20 mouse cellular contexts compared by ENCODE assay signal in the genomic region with DNA sequence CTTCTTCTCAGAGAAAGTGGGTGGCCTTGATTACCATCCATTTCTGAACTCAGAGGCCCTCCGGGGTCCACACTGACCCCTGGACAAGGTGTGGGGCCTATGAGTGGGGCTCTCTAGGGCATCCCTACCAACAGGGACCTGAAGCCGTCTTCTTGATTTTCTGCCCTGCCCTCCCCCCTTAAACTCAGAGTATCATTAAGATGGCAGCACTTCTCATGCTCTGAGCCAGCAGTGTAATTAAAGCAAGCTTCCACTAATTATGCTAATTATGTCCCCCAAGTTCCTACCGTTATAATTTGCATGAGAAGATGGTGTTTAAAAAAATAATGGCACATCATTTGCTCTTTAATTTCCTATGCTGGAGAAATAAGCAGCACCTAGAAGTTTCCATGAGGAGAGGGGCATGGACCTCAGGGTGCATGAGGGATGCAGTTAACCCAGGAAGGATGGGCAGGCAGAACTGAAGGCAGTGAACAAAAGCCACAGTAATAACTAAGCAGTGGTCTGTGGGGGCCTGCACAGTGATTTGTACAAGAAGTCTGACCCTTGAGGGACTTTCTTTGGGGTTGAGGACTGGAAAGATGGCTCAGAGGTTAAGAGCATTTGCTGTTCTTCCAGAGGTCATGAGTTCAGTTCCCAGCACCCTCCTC.
A peak's percentile ranks its signal among the peaks of the same experiment; 100 is the strongest.
DNase-seq lines count a peak whose midpoint lies in the region; ATAC-seq and TF ChIP-seq lines count a peak whose summit lies in the region.
"Had no signal": no experiment of that assay in that cellular context is flagged by ENCODE, and none has a peak within 500 bp of the region (broad histone marks: within the 10 kb centered on the region; RNA-seq: fewer than 3 reads in every experiment).

No protein-coding gene starts in this region.

- ATAC-seq in hindbrain, embryonic 14.5 days (ENCODE audit: low FRiP score), result no peak
- ATAC-seq in hindbrain, postnatal 0 days, result no peak
- peak; percentile 45; the same call in 1 of the 2 replicates for ATAC-seq in forebrain, embryonic 12.5 days (ENCODE audit: low FRiP score)
- ATAC-seq in forebrain, embryonic 16.5 days, result peak; percentile 60
- no peak for ATAC-seq in erythroid progenitor cell, adult 5-6 weeks (replicated peaks; ENCODE audit: low FRiP score, poor library complexity, severe bottlenecking)

- no peaks in the 10 kb centered on the region for H3K36me3 ChIP-seq in hindbrain, embryonic 14.5 days (replicated peaks; ENCODE audit: control insufficient read depth, insufficient read depth)
- H3K36me3 ChIP-seq in hindbrain, postnatal 0 days (ENCODE audit: insufficient read depth, low read length), result no peaks in the 10 kb centered on the region
- no peaks in the 10 kb centered on the region for H3K36me3 ChIP-seq in forebrain, embryonic 12.5 days (replicated peaks)
- no peaks in the 10 kb centered on the region for H3K36me3 ChIP-seq in forebrain, embryonic 16.5 days (ENCODE audit: control insufficient read depth, insufficient read depth)
- no peaks in the 10 kb centered on the region for H3K36me3 ChIP-seq in midbrain, embryonic 10.5 days
- H3K36me3 ChIP-seq: embryonic facial prominence, embryonic 15.5 days; heart, embryonic 10.5 days had no signal

- no peak for TF ChIP-seq CTCF in hindbrain, postnatal 0 days (IDR thresholded peaks at IDR 0.05; ENCODE audit: low read depth)
- no peak for TF ChIP-seq CTCF in brain, embryonic 14.5 days (IDR thresholded peaks at IDR 0.05; ENCODE audit: borderline replicate concordance, extremely low read depth, insufficient read depth, insufficient read length)

- H3K4me3 ChIP-seq in hindbrain, embryonic 14.5 days (replicated peaks; ENCODE audit: low read length), result no peak overlapping the region
- H3K4me3 ChIP-seq in hindbrain, postnatal 0 days (ENCODE audit: low read length), result no peak overlapping the region
- no peak overlapping the region for H3K4me3 ChIP-seq in forebrain, embryonic 12.5 days (replicated peaks)
- H3K4me3 ChIP-seq in forebrain, embryonic 16.5 days (replicated peaks; ENCODE audit: low read length), result no peak overlapping the region
- H3K4me3 ChIP-seq in midbrain, embryonic 10.5 days, result no peak overlapping the region
- H3K4me3 ChIP-seq: embryonic facial prominence, embryonic 15.5 days; erythroblast, embryonic 14.5 days; heart, embryonic 10.5 days had no signal

- no peak for TF ChIP-seq POLR2A in brain, embryonic 14.5 days (IDR thresholded peaks at IDR 0.05; ENCODE audit: borderline replicate concordance, extremely low read depth, insufficient read depth, insufficient read length, poor library complexity, severe bottlenecking)

- no peaks in the 10 kb centered on the region for H3K9me3 ChIP-seq in hindbrain, embryonic 14.5 days (ENCODE audit: control insufficient read depth, low read length)
- no peaks in the 10 kb centered on the region for H3K9me3 ChIP-seq in hindbrain, postnatal 0 days (ENCODE audit: low read length)
- no peaks in the 10 kb centered on the region for H3K9me3 ChIP-seq in forebrain, embryonic 12.5 days
- no peaks in the 10 kb centered on the region for H3K9me3 ChIP-seq in forebrain, embryonic 16.5 days (ENCODE audit: control insufficient read depth, low read length)
- H3K9me3 ChIP-seq in midbrain, embryonic 10.5 days (replicated peaks), result no peaks in the 10 kb centered on the region
- H3K9me3 ChIP-seq: embryonic facial prominence, embryonic 15.5 days; heart, embryonic 10.5 days had no signal

- no peak for DNase-seq in hindbrain, embryonic 14.5 days (ENCODE audit: low spot score)
- no peak for DNase-seq in hindbrain, postnatal 0 days (ENCODE audit: low spot score)
- DNase-seq in brain, embryonic 14.5 days (ENCODE audit: low read depth), result peak; percentile 77
- DNase-seq in midbrain, embryonic 10.5 days (ENCODE audit: low spot score), result no peak
- DNase-seq in urinary bladder, postnatal 36 days (ENCODE audit: low spot score in 2 of 2), result no peak
- DNase-seq: adrenal gland, adult 2 months; adrenal gland, postnatal 25 days; cerebellum, adult 8-10 months; cerebellum, postnatal 14 days; embryo, embryonic 11 days; gastrocnemius, postnatal 36 days; heart, adult 18-20 months; heart, postnatal 10 days; kidney, adult 11 months had no signal

- H3K27me3 ChIP-seq in hindbrain, embryonic 14.5 days (ENCODE audit: control insufficient read depth, insufficient read depth, low read length), result 0 out of 2 replicates have a peak, but pooled peaks cover 7% of the 10 kb centered on the region
- no peaks in the 10 kb centered on the region for H3K27me3 ChIP-seq in hindbrain, postnatal 0 days (ENCODE audit: insufficient read depth, low read length)
- peaks cover 56% of the 10 kb centered on the region for H3K27me3 ChIP-seq in forebrain, embryonic 12.5 days
- peaks cover 10% of the 10 kb centered on the region for H3K27me3 ChIP-seq in forebrain, embryonic 16.5 days (replicated peaks; ENCODE audit: control insufficient read depth, insufficient read depth, low read length)
- peaks cover 74% of the 10 kb centered on the region for H3K27me3 ChIP-seq in midbrain, embryonic 10.5 days (ENCODE audit: low read depth, poor library complexity, severe bottlenecking)

- 0 out of 2 replicates have a peak overlapping the region, but pooled peaks have one; percentile 38 for H3K27ac ChIP-seq in hindbrain, embryonic 14.5 days
- H3K27ac ChIP-seq in hindbrain, postnatal 0 days, result no peak overlapping the region
- peak overlapping the region; percentile 66; the same call in 1 of the 2 replicates for H3K27ac ChIP-seq in forebrain, embryonic 12.5 days
- H3K27ac ChIP-seq in forebrain, embryonic 16.5 days (ENCODE audit: low read length), result peak overlapping the region; percentile 4
- no peak overlapping the region for H3K27ac ChIP-seq in midbrain, embryonic 10.5 days (replicated peaks)
- H3K27ac ChIP-seq: embryonic facial prominence, embryonic 15.5 days; heart, embryonic 10.5 days had no signal

- 57% methylated on average over 3 of the region's 3 CpGs for WGBS in hindbrain, embryonic 14.5 days
- WGBS in hindbrain, postnatal 0 days, result 60% methylated on average over 3 of the region's 3 CpGs
- WGBS in forebrain, embryonic 12.5 days, result 44% methylated on average over 3 of the region's 3 CpGs
- WGBS in forebrain, embryonic 16.5 days, result 23% methylated on average over 3 of the region's 3 CpGs
- WGBS in midbrain, embryonic 10.5 days, result 80% methylated on average over 3 of the region's 3 CpGs

- no peak overlapping the region for H3K4me2 ChIP-seq in hindbrain, embryonic 14.5 days (replicated peaks)
- H3K4me2 ChIP-seq in hindbrain, postnatal 0 days (ENCODE audit: low read depth, low read length), result no peak overlapping the region
- no peak overlapping the region for H3K4me2 ChIP-seq in forebrain, embryonic 12.5 days
- H3K4me2 ChIP-seq in forebrain, embryonic 16.5 days (ENCODE audit: low read length), result no peak overlapping the region
- H3K4me2 ChIP-seq: embryonic facial prominence, embryonic 15.5 days had no signal

- no peak overlapping the region for H3K9ac ChIP-seq in hindbrain, embryonic 14.5 days
- no peak overlapping the region for H3K9ac ChIP-seq in hindbrain, postnatal 0 days (replicated peaks; ENCODE audit: low read length)
- no peak overlapping the region for H3K9ac ChIP-seq in forebrain, embryonic 12.5 days
- no peak overlapping the region for H3K9ac ChIP-seq in forebrain, embryonic 16.5 days (replicated peaks; ENCODE audit: low read depth, low read length)
- H3K9ac ChIP-seq: embryonic facial prominence, embryonic 15.5 days had no signal

- H3K4me1 ChIP-seq in hindbrain, embryonic 14.5 days (replicated peaks; ENCODE audit: control insufficient read depth, insufficient read depth, low read length), result peaks cover 17% of the 10 kb centered on the region; the same call in 1 of the 2 replicates
- H3K4me1 ChIP-seq in hindbrain, postnatal 0 days (ENCODE audit: insufficient read depth, low read length), result no peaks in the 10 kb centered on the region
- peaks cover 34% of the 10 kb centered on the region for H3K4me1 ChIP-seq in forebrain, embryonic 12.5 days
- peaks cover 34% of the 10 kb centered on the region for H3K4me1 ChIP-seq in forebrain, embryonic 16.5 days (replicated peaks; ENCODE audit: control insufficient read depth, insufficient read depth, low read length)
- peaks cover 37% of the 10 kb centered on the region for H3K4me1 ChIP-seq in midbrain, embryonic 10.5 days

Comparison
In these comparisons a context has a peak if more than half of its experiments do, and no peak if none do; other contexts are left out.
1. H3K27ac ChIP-seq: peak in hindbrain, embryonic 14.5 days (single experiment), forebrain, embryonic 12.5 days (single experiment) and forebrain, embryonic 16.5 days (single experiment); none in hindbrain, postnatal 0 days (single experiment) and midbrain, embryonic 10.5 days (single experiment).
2. ATAC-seq: peak in forebrain, embryonic 12.5 days (single experiment) and forebrain, embryonic 16.5 days (single experiment); none in hindbrain, embryonic 14.5 days (single experiment), hindbrain, postnatal 0 days (single experiment) and erythroid progenitor cell, adult 5-6 weeks (single experiment).